Mouse (Mus musculus) small intestine, adult 2 months (tissue): Measurements from ENCODE around the gene Ndufaf3. TPM values are rescaled to one million over a fixed set of nuclear protein-coding genes. Genes with fewer than 3 reads are reported as not detected.

Experiments used
- H3K27ac ChIP-seq: fragments of 200-500 bp; 2 replicates; pipeline ENCODE4 v1.5.1; 2012; ENCODE audit warnings: low read depth, low read length, control low read depth, inconsistent platforms; ENCODE audit not compliant: insufficient read depth
- H3K27me3 ChIP-seq: fragments of 200-500 bp; 2 replicates; pipeline ENCODE4 v1.6.1; 2012; ENCODE audit warnings: mild to moderate bottlenecking, moderate library complexity, low read length, inconsistent platforms; ENCODE audit not compliant: control insufficient read depth, insufficient read depth
- H3K36me3 ChIP-seq: fragments of 200-500 bp; 2 replicates; pipeline ENCODE4 v1.6.1; 2012; ENCODE audit warnings: mild to moderate bottlenecking, low read length, control low read depth, inconsistent platforms; ENCODE audit not compliant: control insufficient read depth, insufficient read depth
- H3K4me1 ChIP-seq: fragments of 200-500 bp; 2 replicates; pipeline ENCODE4 v1.6.1; 2012; ENCODE audit warnings: low read length, inconsistent platforms, mixed read lengths; ENCODE audit not compliant: control insufficient read depth, insufficient read depth, insufficient read length
- H3K4me3 ChIP-seq: fragments of 200-500 bp; 2 replicates; pipeline ENCODE4 v1.5.1; 2012; ENCODE audit warnings: low read depth, mild to moderate bottlenecking, control low read depth, inconsistent platforms, low read length, moderate library complexity
- CTCF ChIP-seq: fragments of 200-500 bp; IDR thresholded peaks from 2 replicates; pipeline ENCODE4 v1.5.1; 2012; ENCODE audit warnings: low read depth, mild to moderate bottlenecking, control low read depth, inconsistent platforms, low read length, moderate library complexity, mixed read lengths; ENCODE audit not compliant: insufficient replicate concordance, insufficient read length; ENCODE audit errors: extremely low read depth
- POLR2A ChIP-seq: fragments of 200-500 bp; IDR thresholded peaks from 2 replicates; pipeline ENCODE4 v1.6.1; 2012; ENCODE audit warnings: low read depth, mild to moderate bottlenecking, control low read depth, inconsistent platforms, low read length, moderate library complexity
- WGBS: fragments of 180-500 bp; shearing (Covaris S2); methylation state at CpG from one replicate; pipeline ENCODE4 v1.1.7; 2018; 5-methylcytosine and 5-hydroxymethylcytosine counted together
- polyA plus RNA-seq: library from polyadenylated mRNA; depleted of rRNA; stranded (reverse); fragments of >200 nt; gene quantifications from 2 replicates; pipeline ENCODE4 v1.2.3, GENCODE M21; 2012; rRNA removed

Ndufaf3 gene
- polyA plus RNA-seq, 1 experiment = 26.2 TPM

GRCm38 (mm10) chr9:108516380-108517251 lies 50.6 kb downstream of the Ndufaf3 start, which contains the start of gene Qrich1:
Gene Qrich1 (plus strand): TSS chr9:108516806.
- no peaks in the 10 kb centered on the region for H3K27me3 ChIP-seq
- TF ChIP-seq POLR2A (peak; percentile 91), CTCF (0 out of 2 replicates have a peak, but pooled peaks have one; percentile 5)
- WGBS = 1% methylated on average over 55 of the region's 55 CpGs
- peak within 1 kb of the TSS; percentile 85 for H3K27ac ChIP-seq
- peaks cover 36% of the 10 kb centered on the region for H3K36me3 ChIP-seq
- H3K4me3 ChIP-seq = peak within 1 kb of the TSS; percentile 99
- peaks cover 12% of the 10 kb centered on the region; the same call in 1 of the 2 replicates for H3K4me1 ChIP-seq

Other genes starting within 250 kb of the Ndufaf3 start
- 1,021 and 1,249 TPM in 2 replicates for gene Gpx1, start 228.5 kb downstream of the Ndufaf3 start, polyA plus RNA-seq
- 26.6 and 66.3 TPM in 2 replicates for gene Usp4, start 219.6 kb downstream of the Ndufaf3 start, polyA plus RNA-seq
- 0.23 TPM in 1 of 2 replicates, not detected in the other for gene 1700102P08Rik, start 174.6 kb downstream of the Ndufaf3 start, polyA plus RNA-seq
- not detected in 2 replicates for gene Ccdc36, start 138.9 kb downstream of the Ndufaf3 start, polyA plus RNA-seq
- not detected in 2 replicates for gene BC048562, start 131.0 kb downstream of the Ndufaf3 start, polyA plus RNA-seq
- gene Ccdc71, start 106.9 kb downstream of the Ndufaf3 start, polyA plus RNA-seq = 11.8 and 20.1 TPM in 2 replicates
- gene Klhdc8b, start 105.9 kb downstream of the Ndufaf3 start, polyA plus RNA-seq = 13.4 and 19.7 TPM in 2 replicates
- 22.3 and 23.3 TPM in 2 replicates for gene Lamb2, start 87.7 kb downstream of the Ndufaf3 start, polyA plus RNA-seq
- gene Usp19, start 76.8 kb downstream of the Ndufaf3 start, polyA plus RNA-seq = 48.5 and 84.5 TPM in 2 replicates
- 110 and 340 TPM in 2 replicates for gene Qars, start 59.7 kb downstream of the Ndufaf3 start, polyA plus RNA-seq
- gene Qrich1, start 50.6 kb downstream of the Ndufaf3 start, polyA plus RNA-seq = 38.4 and 76.2 TPM in 2 replicates
- gene Impdh2, start 7.1 kb downstream of the Ndufaf3 start, polyA plus RNA-seq = 23.2 and 52.9 TPM in 2 replicates
- 86.7 and 118 TPM in 2 replicates for gene Dalrd3, start 2.5 kb upstream of the Ndufaf3 start, polyA plus RNA-seq
- 10.7 and 15.9 TPM in 2 replicates for gene Wdr6, start 11.3 kb upstream of the Ndufaf3 start, polyA plus RNA-seq
- gene P4htm, start 30.2 kb upstream of the Ndufaf3 start, polyA plus RNA-seq = 3.8 and 4.8 TPM in 2 replicates
- 13.1 and 22.4 TPM in 2 replicates for gene Arih2, start 82.0 kb upstream of the Ndufaf3 start, polyA plus RNA-seq
- 19.7 and 26.0 TPM in 2 replicates for gene Slc25a20, start 94.7 kb upstream of the Ndufaf3 start, polyA plus RNA-seq
- gene Prkar2a, start 121.9 kb upstream of the Ndufaf3 start, polyA plus RNA-seq = 17.6 and 31.5 TPM in 2 replicates
- 45.0 and 53.8 TPM in 2 replicates for gene Ip6k2, start 216.4 kb upstream of the Ndufaf3 start, polyA plus RNA-seq
- 13.5 and 18.1 TPM in 2 replicates for gene Nckipsd, start 240.9 kb upstream of the Ndufaf3 start, polyA plus RNA-seq